Mouse (Mus musculus) E14TG2a.4 (cell line): ENCODE measurements around the gene Ubash3b.

ENCODE experiments used
- CTCF ChIP-seq: conservative IDR thresholded peaks from 2 replicates; pipeline ENCODE4 v1.5.1; 2014; ENCODE audit warnings: low read length
- NANOG ChIP-seq: IDR thresholded peaks from 2 replicates; pipeline ENCODE4 v1.6.1; 2014; ENCODE audit warnings: borderline replicate concordance, low read length, mixed read lengths
- POU5F1 ChIP-seq: IDR thresholded peaks from 2 replicates; pipeline ENCODE4 v1.6.1; 2014; ENCODE audit warnings: low read length, borderline replicate concordance

GRCm38 (mm10) chr9:41098065-41098464, 63.4 kb downstream of the Ubash3b start:
- TF ChIP-seq CTCF (no peak), NANOG (no peak), POU5F1 (no peak)
